Mouse (Mus musculus): ENCODE results near the gene Prkacb. TPM values are rescaled to one million over a fixed set of nuclear protein-coding genes. Genes with fewer than 3 reads are reported as not detected.

Prkacb gene
- polyA plus RNA-seq, 2 experiments, result 45.4 to 66.3 TPM

GRCm38 (mm10) chr3:146776711-146777110 lies 36.1 kb downstream of the Prkacb start:
- H3K4me2 ChIP-seq (replicated peaks; ENCODE audit: low read depth, low read length, severe bottlenecking), result no peak overlapping the region
- WGBS, result 91% methylated on average over 5 of the region's 5 CpGs
- DNase-seq (ENCODE audit: low spot score), result no peak
- peaks cover 8% of the 10 kb centered on the region for H3K4me1 ChIP-seq (ENCODE audit: control insufficient read depth, insufficient read depth, low read length)
- no peaks in the 10 kb centered on the region for H3K27me3 ChIP-seq (ENCODE audit: control insufficient read depth, insufficient read depth, low read length)
- H3K9ac ChIP-seq (ENCODE audit: low read depth, low read length, severe bottlenecking), result no peak overlapping the region
- H3K9me3 ChIP-seq (ENCODE audit: control insufficient read depth, low read length), result no peaks in the 10 kb centered on the region
- no peak overlapping the region for H3K4me3 ChIP-seq (replicated peaks; ENCODE audit: low read length)
- H3K36me3 ChIP-seq (ENCODE audit: control insufficient read depth, insufficient read depth, low read length), result no peaks in the 10 kb centered on the region
- H3K27ac ChIP-seq (replicated peaks; ENCODE audit: low read depth, low read length), result no peak overlapping the region
- TF ChIP-seq POLR2A (IDR thresholded peaks at IDR 0.05; ENCODE audit: borderline replicate concordance, extremely low read depth, insufficient read depth, insufficient read length), result no peak
- ATAC-seq (ENCODE audit: low FRiP score, low read depth), result no peak

DNA sequence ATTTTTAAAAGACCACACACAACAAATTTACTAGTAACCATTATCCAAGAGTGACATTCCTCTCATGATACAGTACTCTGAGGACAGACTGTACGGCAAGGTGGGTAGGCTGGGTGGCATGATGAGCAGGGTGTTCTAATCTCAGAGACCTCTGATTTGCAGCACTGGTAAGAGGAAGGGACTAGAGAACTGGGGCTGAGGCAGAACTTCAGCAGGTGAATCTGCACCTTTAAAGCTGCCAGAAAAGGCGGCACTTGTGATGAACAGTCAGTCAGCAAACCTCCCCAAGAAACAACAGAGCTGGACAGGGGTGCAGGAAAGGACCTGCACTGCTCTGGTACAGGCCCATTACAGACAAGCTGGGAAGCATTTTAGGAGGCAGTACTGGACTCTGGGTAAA lies 41.9 kb downstream of the Prkacb start:
- no peaks in the 10 kb centered on the region for H3K9me3 ChIP-seq (ENCODE audit: control insufficient read depth, low read length)
- TF ChIP-seq POLR2A (IDR thresholded peaks at IDR 0.05; ENCODE audit: borderline replicate concordance, extremely low read depth, insufficient read depth, insufficient read length), result no peak
- H3K4me1 ChIP-seq (ENCODE audit: control insufficient read depth, insufficient read depth, low read length), result peaks cover 7% of the 10 kb centered on the region; the same call in 1 of the 2 replicates
- H3K9ac ChIP-seq (ENCODE audit: low read depth, low read length, severe bottlenecking), result no peak overlapping the region
- H3K36me3 ChIP-seq (ENCODE audit: control insufficient read depth, insufficient read depth, low read length), result 0 out of 2 replicates have a peak, but pooled peaks cover 11% of the 10 kb centered on the region
- H3K4me3 ChIP-seq (replicated peaks; ENCODE audit: low read length), result no peak overlapping the region
- no peak overlapping the region for H3K27ac ChIP-seq (replicated peaks; ENCODE audit: low read depth, low read length)
- H3K27me3 ChIP-seq (ENCODE audit: control insufficient read depth, insufficient read depth, low read length), result no peaks in the 10 kb centered on the region
- WGBS, result 73% methylated on average over 2 of the region's 2 CpGs
- DNase-seq (ENCODE audit: low spot score), result no peak
- H3K4me2 ChIP-seq (replicated peaks; ENCODE audit: low read depth, low read length, severe bottlenecking), result no peak overlapping the region
- no peak for ATAC-seq (ENCODE audit: low FRiP score, low read depth)

DNA sequence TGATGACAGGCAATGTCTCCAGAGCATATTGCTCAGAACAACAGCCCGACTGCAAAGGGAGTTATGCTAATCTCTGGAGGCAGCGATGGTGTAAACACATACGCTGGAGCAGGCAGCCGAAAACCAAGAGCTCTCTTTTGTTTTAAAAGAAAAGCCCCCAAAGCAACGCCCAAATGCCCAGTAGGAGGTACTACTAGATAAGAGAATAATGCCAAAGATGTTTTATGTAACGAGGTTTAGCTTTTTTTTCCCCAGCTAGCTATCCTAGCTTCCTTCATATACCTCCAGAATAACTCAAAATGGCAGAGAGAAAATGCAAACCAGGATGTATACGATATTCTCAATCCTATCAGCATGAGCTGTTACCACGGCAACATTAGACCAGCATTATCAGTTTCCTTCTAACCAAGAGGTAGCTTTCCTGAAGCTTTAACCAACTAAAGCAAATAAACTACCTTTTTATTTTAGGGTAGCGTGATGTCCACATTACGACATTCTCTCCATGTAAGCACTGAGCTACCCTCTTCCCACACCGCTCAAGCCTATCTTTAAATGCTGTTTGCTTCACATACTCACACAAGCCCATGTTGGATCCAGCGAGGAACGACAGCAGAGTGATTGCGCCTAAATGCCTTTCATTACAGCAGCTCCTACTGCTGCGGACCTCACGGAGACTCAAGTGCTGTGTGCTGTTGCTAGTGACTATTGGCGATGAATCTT lies 42.7 kb downstream of the Prkacb start:
- ATAC-seq (ENCODE audit: low FRiP score, low read depth), result no peak
- 35% methylated on average over 17 of the region's 17 CpGs for WGBS

GRCm38 (mm10) chr3:146769569-146769939 lies 43.2 kb downstream of the Prkacb start:
- ATAC-seq (ENCODE audit: low FRiP score, low read depth) (no peak), DNase-seq (ENCODE audit: low spot score) (no peak)
- 54% methylated on average over 2 of the region's 2 CpGs for WGBS
- Histone ChIP-seq H3K9ac (ENCODE audit: low read depth, low read length, severe bottlenecking) (no peak overlapping the region), H3K27ac (replicated peaks; ENCODE audit: low read depth, low read length) (no peak overlapping the region), H3K4me2 (replicated peaks; ENCODE audit: low read depth, low read length, severe bottlenecking) (no peak overlapping the region), H3K4me3 (replicated peaks; ENCODE audit: low read length) (no peak overlapping the region), H3K4me1 (ENCODE audit: control insufficient read depth, insufficient read depth, low read length) (peaks cover 7% of the 10 kb centered on the region; the same call in 1 of the 2 replicates), H3K27me3 (ENCODE audit: control insufficient read depth, insufficient read depth, low read length) (no peaks in the 10 kb centered on the region), H3K9me3 (ENCODE audit: control insufficient read depth, low read length) (no peaks in the 10 kb centered on the region), H3K36me3 (ENCODE audit: control insufficient read depth, insufficient read depth, low read length) (0 out of 2 replicates have a peak, but pooled peaks cover 11% of the 10 kb centered on the region)
- no peak for TF ChIP-seq POLR2A (IDR thresholded peaks at IDR 0.05; ENCODE audit: borderline replicate concordance, extremely low read depth, insufficient read depth, insufficient read length)

More for the DNA sequence above, 42.7 kb downstream of the Prkacb start:
- Histone ChIP-seq H3K4me1 (ENCODE audit: control insufficient read depth, insufficient read depth, low read length) (peaks cover 7% of the 10 kb centered on the region; the same call in 1 of the 2 replicates), H3K4me3 (replicated peaks; ENCODE audit: low read length) (no peak overlapping the region), H3K36me3 (ENCODE audit: control insufficient read depth, insufficient read depth, low read length) (0 out of 2 replicates have a peak, but pooled peaks cover 11% of the 10 kb centered on the region), H3K9me3 (ENCODE audit: control insufficient read depth, low read length) (no peaks in the 10 kb centered on the region), H3K9ac (ENCODE audit: low read depth, low read length, severe bottlenecking) (peak overlapping the region; percentile 7; the same call in 1 of the 2 replicates), H3K27me3 (ENCODE audit: control insufficient read depth, insufficient read depth, low read length) (no peaks in the 10 kb centered on the region), H3K27ac (replicated peaks; ENCODE audit: low read depth, low read length) (no peak overlapping the region), H3K4me2 (replicated peaks; ENCODE audit: low read depth, low read length, severe bottlenecking) (peak overlapping the region; percentile 19)
- DNase-seq (ENCODE audit: low spot score), result no peak
- TF ChIP-seq POLR2A (IDR thresholded peaks at IDR 0.05; ENCODE audit: borderline replicate concordance, extremely low read depth, insufficient read depth, insufficient read length), result no peak

GRCm38 (mm10) chr3:146768921-146769320 lies 43.9 kb downstream of the Prkacb start:
- Histone ChIP-seq H3K4me2 (replicated peaks; ENCODE audit: low read depth, low read length, severe bottlenecking) (no peak overlapping the region), H3K27me3 (ENCODE audit: control insufficient read depth, insufficient read depth, low read length) (no peaks in the 10 kb centered on the region), H3K36me3 (ENCODE audit: control insufficient read depth, insufficient read depth, low read length) (0 out of 2 replicates have a peak, but pooled peaks cover 11% of the 10 kb centered on the region), H3K4me1 (ENCODE audit: control insufficient read depth, insufficient read depth, low read length) (peaks cover 7% of the 10 kb centered on the region; the same call in 1 of the 2 replicates), H3K9ac (ENCODE audit: low read depth, low read length, severe bottlenecking) (no peak overlapping the region), H3K27ac (replicated peaks; ENCODE audit: low read depth, low read length) (no peak overlapping the region), H3K4me3 (replicated peaks; ENCODE audit: low read length) (no peak overlapping the region), H3K9me3 (ENCODE audit: control insufficient read depth, low read length) (no peaks in the 10 kb centered on the region)
- 83% methylated on average over 3 of the region's 3 CpGs for WGBS
- no peak for DNase-seq (ENCODE audit: low spot score)
- ATAC-seq (ENCODE audit: low FRiP score, low read depth), result no peak
- no peak for TF ChIP-seq POLR2A (IDR thresholded peaks at IDR 0.05; ENCODE audit: borderline replicate concordance, extremely low read depth, insufficient read depth, insufficient read length)
